Mouse (Mus musculus): ENCODE results near the gene Hist1h2bg.
"Not testable (repeated sequence)": the region's sequence is repeated elsewhere in the genome, so short reads cannot be mapped to it uniquely, and the experiment has no call there.

- not testable (repeated sequence) for TF ChIP-seq CTCF, POLR2A (IDR thresholded peaks at IDR 0.05; ENCODE audit: insufficient read depth, low read depth, low read length)
These were observed 3.5 kb downstream of the Hist1h2bg start for GRCm38 (mm10) chr13:23574546-23575170.

Data from olfactory bulb, adult 2 months (tissue).